Mouse (Mus musculus) erythroblast, embryonic 14.5 days (primary cell): ENCODE data around the gene Tfip11. TPM values are rescaled to one million over a fixed set of nuclear protein-coding genes. Genes with fewer than 3 reads are reported as not detected.

Source experiments
- H3K27me3 ChIP-seq: 2 replicates; pipeline ENCODE4 v1.6.1; 2012; ENCODE audit warnings: inconsistent platforms; ENCODE audit not compliant: control insufficient read depth
- H3K36me3 ChIP-seq: 2 replicates; pipeline ENCODE4 v1.6.1; 2012; ENCODE audit warnings: mild to moderate bottlenecking, inconsistent platforms; ENCODE audit not compliant: control insufficient read depth
- H3K4me1 ChIP-seq: 2 replicates; pipeline ENCODE4 v1.6.1; 2012; ENCODE audit warnings: inconsistent platforms; ENCODE audit not compliant: control insufficient read depth
- H3K4me3 ChIP-seq: replicated peaks from 2 replicates; pipeline ENCODE3; 2012; ENCODE audit warnings: moderate library complexity, mild to moderate bottlenecking, inconsistent platforms
- H3K9me3 ChIP-seq: 2 replicates; pipeline ENCODE4 v1.6.1; 2012; ENCODE audit warnings: low read length, inconsistent platforms, mixed read lengths; ENCODE audit not compliant: control insufficient read depth
- GATA1 ChIP-seq: IDR thresholded peaks from 2 replicates; pipeline ENCODE4 v1.6.1; 2012; ENCODE audit warnings: low read length, inconsistent platforms, mixed read lengths
- TAL1 ChIP-seq: IDR thresholded peaks from 3 replicates; pipeline ENCODE4 v1.6.1; 2012; ENCODE audit warnings: low read length, inconsistent platforms, mixed read lengths
- polyA plus RNA-seq: library from polyadenylated mRNA; stranded (reverse); fragments of >175 nt; gene quantifications from 2 replicates; pipeline ENCODE4 v1.2.3, GENCODE M21; 2012

Gene Tfip11
- polyA plus RNA-seq, 1 experiment: 4.3 TPM

DNA sequence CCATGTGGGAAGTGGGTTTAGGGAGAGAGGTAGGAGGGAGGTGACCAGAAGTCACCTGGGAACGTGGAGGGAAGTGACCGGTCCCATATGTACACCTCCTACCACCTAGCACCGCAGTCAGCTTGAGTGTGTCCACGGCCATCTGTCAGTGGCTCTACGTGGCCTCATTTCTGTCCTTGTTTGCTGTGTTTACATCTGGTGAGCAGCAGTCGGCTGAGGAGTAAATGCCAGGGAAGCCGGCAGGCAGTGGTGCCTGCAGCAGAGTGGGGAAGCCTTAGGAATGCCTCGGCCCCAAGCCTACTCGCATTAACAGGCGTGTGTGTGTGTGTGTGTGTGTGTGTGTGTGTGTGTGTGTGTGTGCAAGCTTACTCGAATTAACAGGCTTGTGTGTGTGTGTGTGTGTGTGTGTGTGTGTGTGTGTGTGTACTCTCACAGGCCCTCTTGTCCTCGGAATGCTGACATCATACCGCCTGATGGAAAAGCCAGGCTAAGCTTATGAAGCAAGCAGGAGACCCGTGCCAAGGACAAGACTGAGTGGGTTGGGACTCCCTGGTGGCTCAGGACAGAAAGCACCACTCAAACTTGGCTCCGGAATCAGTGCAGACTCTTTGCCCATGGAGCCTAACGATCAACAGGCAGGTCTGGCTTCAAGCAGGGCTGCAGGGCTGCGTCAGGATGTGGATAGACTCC, 56.6 kb downstream of the Tfip11 start:
- H3K9me3 ChIP-seq: peaks cover 10% of the 10 kb centered on the region
- no peak overlapping the region for H3K4me3 ChIP-seq
- TF ChIP-seq GATA1 (no peak), TAL1 (no peak)
- H3K27me3 ChIP-seq: no peaks in the 10 kb centered on the region
- peaks cover 11% of the 10 kb centered on the region for H3K36me3 ChIP-seq
- H3K4me1 ChIP-seq: peaks cover 18% of the 10 kb centered on the region

DNA sequence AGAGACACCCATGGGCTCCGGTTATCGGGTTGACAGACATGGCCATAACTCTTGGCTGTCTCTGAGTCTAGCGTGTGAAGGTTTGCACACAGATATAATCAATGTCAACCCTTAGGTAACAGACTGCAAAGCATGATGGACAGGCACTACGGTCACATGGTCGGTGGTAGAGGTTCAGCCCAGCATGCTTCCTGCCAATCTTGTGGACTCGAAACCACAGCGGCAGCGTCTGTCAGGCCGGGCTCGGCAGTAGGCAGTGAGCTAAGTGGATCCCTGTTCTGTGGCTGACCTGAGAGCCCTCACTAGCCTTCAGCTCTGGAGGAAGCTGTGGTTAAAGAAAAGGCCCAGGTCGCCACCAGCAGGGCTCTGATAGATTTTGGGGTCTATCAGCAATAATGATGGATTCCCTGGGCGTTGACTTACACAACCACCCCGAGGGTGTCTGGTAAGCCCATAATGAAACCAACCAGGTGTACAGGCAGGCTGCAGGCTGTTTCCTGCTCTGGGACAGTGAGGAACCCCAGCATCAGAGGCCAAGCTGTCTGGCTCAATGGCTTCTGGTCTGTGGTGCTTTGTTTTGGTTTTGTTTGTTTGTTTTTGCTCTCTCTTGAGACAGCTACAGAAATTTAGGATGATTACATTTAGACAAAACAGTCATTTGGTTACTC, 58.8 kb downstream of the Tfip11 start:
- H3K4me1 ChIP-seq: peaks cover 18% of the 10 kb centered on the region
- no peaks in the 10 kb centered on the region for H3K36me3 ChIP-seq
- peaks cover 10% of the 10 kb centered on the region for H3K9me3 ChIP-seq
- no peak overlapping the region for H3K4me3 ChIP-seq
- no peak for TF ChIP-seq GATA1
- no peak for TF ChIP-seq TAL1
- no peaks in the 10 kb centered on the region; the same call in 1 of the 2 replicates for H3K27me3 ChIP-seq

DNA sequence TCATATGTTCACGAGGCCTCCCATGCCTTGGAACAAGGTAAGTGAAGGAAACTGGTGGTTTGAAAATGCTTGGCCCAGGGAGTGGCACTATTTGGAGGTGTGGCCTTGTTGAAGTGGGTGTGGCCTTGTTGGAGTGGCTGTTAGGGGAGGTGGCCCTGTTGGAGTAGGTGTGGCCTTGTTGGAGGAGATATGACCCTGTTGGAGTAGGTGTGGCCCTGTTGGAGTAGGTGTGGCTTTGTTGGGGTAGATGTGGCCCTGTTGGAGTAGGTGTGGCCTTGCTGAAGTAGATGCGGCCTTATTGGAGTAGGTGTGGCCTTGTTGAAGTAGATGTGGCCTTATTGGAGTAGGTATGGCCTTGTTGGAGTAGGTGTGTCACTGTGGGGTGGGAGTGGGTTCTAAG, 59.8 kb downstream of the Tfip11 start:
- TF ChIP-seq GATA1 (no peak), TAL1 (no peak)
- peaks cover under 1% of the 10 kb centered on the region; the same call in 1 of the 2 replicates for H3K27me3 ChIP-seq
- H3K4me1 ChIP-seq: peaks cover 18% of the 10 kb centered on the region
- H3K9me3 ChIP-seq: peaks cover 10% of the 10 kb centered on the region
- H3K4me3 ChIP-seq: no peak overlapping the region
- no peaks in the 10 kb centered on the region for H3K36me3 ChIP-seq

Other genes starting within 250 kb of the Tfip11 start
- gene Cryba4, start 73.8 kb upstream of the Tfip11 start, polyA plus RNA-seq: not detected in 2 replicates
- gene Crybb1, start 70.5 kb upstream of the Tfip11 start, polyA plus RNA-seq: not detected in 2 replicates
- 1.5 and 1.9 TPM in 2 replicates for gene Tpst2, start 49.7 kb upstream of the Tfip11 start, polyA plus RNA-seq
- gene Srrd, start 16.7 kb downstream of the Tfip11 start, polyA plus RNA-seq: 1.0 and 1.9 TPM in 2 replicates
- 1.3 and 1.4 TPM in 2 replicates for gene Hps4, start 16.7 kb downstream of the Tfip11 start, polyA plus RNA-seq
- 0.01 TPM in 1 of 2 replicates, not detected in the other for gene Gm6583, start 29.7 kb downstream of the Tfip11 start, polyA plus RNA-seq
- not detected in 2 replicates for gene Asphd2, start 68.5 kb downstream of the Tfip11 start, polyA plus RNA-seq
- not detected in 2 replicates for gene Gm6588, start 123.1 kb downstream of the Tfip11 start, polyA plus RNA-seq